Mouse (Mus musculus): ENCODE results near the gene Fbxw27.

DNA sequence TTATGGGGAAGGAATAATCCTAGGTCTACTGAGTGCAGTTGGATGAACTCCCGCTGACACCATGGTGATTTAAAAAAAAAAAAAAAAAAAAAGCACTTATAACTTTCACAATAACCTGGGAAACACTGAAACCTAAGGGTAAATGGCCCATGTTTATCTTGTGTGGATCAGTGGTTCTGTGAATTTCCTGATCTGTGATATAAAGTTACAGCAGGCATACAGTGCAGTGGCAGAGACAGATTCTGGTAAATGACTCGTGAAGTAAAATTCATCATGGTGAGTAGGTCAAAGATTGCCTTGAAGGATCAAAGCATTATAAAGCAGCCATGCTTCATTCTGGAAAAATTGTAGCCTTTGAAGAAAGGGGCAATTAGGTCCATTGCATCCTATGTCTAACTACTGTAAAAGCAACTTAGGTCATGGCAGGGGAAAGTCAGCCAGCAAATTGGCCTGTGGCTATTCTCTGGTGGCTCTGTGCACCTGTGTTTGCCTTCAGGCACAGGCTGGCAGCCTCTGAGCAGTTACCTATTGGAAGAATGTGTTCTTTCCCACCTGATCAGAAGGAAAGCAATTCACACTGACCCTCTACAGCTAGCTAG is 16.3 kb upstream of the Fbxw27 start:
- no peak for TF ChIP-seq CTCF (IDR thresholded peaks at IDR 0.05; ENCODE audit: borderline replicate concordance, control insufficient read depth, extremely low read depth, insufficient read depth, low read length, poor library complexity)
- no peak for TF ChIP-seq POLR2A (IDR thresholded peaks at IDR 0.05; ENCODE audit: control insufficient read depth, extremely low read depth, insufficient read depth, low read length, poor library complexity)

Measured in thymus, adult 2 months (tissue).